Mouse (Mus musculus) MEL (cell line): ENCODE measurements around the gene Axin1. TPM values are rescaled to one million over a fixed set of nuclear protein-coding genes. Genes with fewer than 3 reads are reported as not detected.

ENCODE experiments used
- DNase-seq: peaks from one replicate; pipeline ENCODE4 v3.0.0; 2011; ENCODE audit warnings: low read depth, low spot score
- H3K27ac ChIP-seq: 2 replicates; pipeline ENCODE4 v1.5.1; 2012; ENCODE audit warnings: low read depth, mild to moderate bottlenecking, control low read depth, low read length, moderate library complexity; ENCODE audit not compliant: control insufficient read depth
- H3K27me3 ChIP-seq, 2 experiments: fragments of 150-350 bp in 1 of 2; sonication (generic) in 1 of 2; 2 replicates each; pipeline ENCODE4 v1.6.1; 2012; ENCODE audit warnings: low read length in 2 of 2, mild to moderate bottlenecking in 2 of 2, improper control_type of control experiment in 1 of 2, moderate library complexity in 1 of 2; ENCODE audit not compliant: insufficient read depth in 2 of 2, control insufficient read depth in 1 of 2
- H3K36me3 ChIP-seq, 2 experiments: 2 replicates each; pipeline ENCODE4 v1.6.1; 2012 to 2014; ENCODE audit warnings: low read length in 2 of 2, improper control_type of control experiment in 1 of 2, inconsistent platforms in 1 of 2, mild to moderate bottlenecking in 1 of 2; ENCODE audit not compliant: insufficient read depth in 2 of 2, control insufficient read depth in 1 of 2
- H3K4me1 ChIP-seq, 2 experiments: fragments of 150-350 bp in 1 of 2; sonication (generic) in 1 of 2; 2 replicates each; pipeline ENCODE4 v1.6.1; 2012; ENCODE audit warnings: low read length in 2 of 2, improper control_type of control experiment in 1 of 2, mild to moderate bottlenecking in 1 of 2; ENCODE audit not compliant: insufficient read depth in 2 of 2, control insufficient read depth in 1 of 2
- H3K4me3 ChIP-seq, 2 experiments: fragments of 150-350 bp in 1 of 2; sonication (generic) in 1 of 2; 2 replicates each; pipeline ENCODE4 v1.5.1; 2012; ENCODE audit warnings: low read depth in 2 of 2, low read length in 2 of 2, mild to moderate bottlenecking in 2 of 2, moderate library complexity in 2 of 2, control low read depth in 1 of 2, improper control_type of control experiment in 1 of 2; ENCODE audit not compliant: control insufficient read depth in 1 of 2, insufficient read depth in 1 of 2
- H3K79me2 ChIP-seq: 2 replicates; pipeline ENCODE4 v1.6.1; 2012; ENCODE audit warnings: mild to moderate bottlenecking, low read length, moderate library complexity; ENCODE audit not compliant: control insufficient read depth, poor library complexity, insufficient read depth
- H3K9ac ChIP-seq: 2 replicates; pipeline ENCODE4 v1.6.1; 2012; ENCODE audit warnings: low read depth, mild to moderate bottlenecking, control low read depth, low read length, moderate library complexity; ENCODE audit not compliant: control insufficient read depth, poor library complexity, severe bottlenecking
- H3K9me3 ChIP-seq: fragments of 150-350 bp; sonication (generic); replicated peaks from 2 replicates; pipeline ENCODE4 v1.6.1; 2012; ENCODE audit warnings: mild to moderate bottlenecking, low read length, improper control_type of control experiment, moderate library complexity; ENCODE audit not compliant: insufficient read depth
- BHLHE40 ChIP-seq: IDR thresholded peaks from 2 replicates; pipeline ENCODE4 v1.6.1; 2012; ENCODE audit warnings: low read depth, mild to moderate bottlenecking, inconsistent platforms, low read length, improper control_type of control experiment, borderline replicate concordance
- CHD1 ChIP-seq: IDR thresholded peaks from 2 replicates; pipeline ENCODE4 v1.6.1; 2012; ENCODE audit warnings: low read depth, mild to moderate bottlenecking, inconsistent platforms, low read length, improper control_type of control experiment
- CHD2 ChIP-seq: IDR thresholded peaks from 2 replicates; pipeline ENCODE4 v1.6.1; 2011; ENCODE audit warnings: low read length, improper control_type of control experiment
- CTCF ChIP-seq, 3 experiments: IDR thresholded peaks in 2 of 3; conservative IDR thresholded peaks in 1 of 3; 2 replicates each; pipeline ENCODE4 v1.5.1; 2011 to 2012; ENCODE audit warnings: low read length in 3 of 3, low read depth in 2 of 3, mild to moderate bottlenecking in 2 of 3, improper control_type of control experiment in 1 of 3, inconsistent platforms in 1 of 3, mixed read lengths in 1 of 3, moderate library complexity in 1 of 3; ENCODE audit not compliant: control insufficient read depth in 1 of 3, insufficient read depth in 1 of 3, poor library complexity in 1 of 3, severe bottlenecking in 1 of 3
- E2F4 ChIP-seq: IDR thresholded peaks from 2 replicates; pipeline ENCODE4 v1.6.1; 2011; ENCODE audit warnings: low read depth, low read length, improper control_type of control experiment, borderline replicate concordance
- ELF1 ChIP-seq: IDR thresholded peaks from 2 replicates; pipeline ENCODE4 v1.6.1; 2014; ENCODE audit warnings: low read depth, mild to moderate bottlenecking, inconsistent platforms, low read length, improper control_type of control experiment, moderate library complexity
- EP300 ChIP-seq, 2 experiments: IDR thresholded peaks; 2 replicates each; pipeline ENCODE4 v1.6.1; 2011; ENCODE audit warnings: improper control_type of control experiment in 2 of 2, low read length in 2 of 2, low read depth in 1 of 2, mild to moderate bottlenecking in 1 of 2
- ETS1 ChIP-seq: IDR thresholded peaks from 2 replicates; pipeline ENCODE4 v1.6.1; 2012; ENCODE audit warnings: low read depth, mild to moderate bottlenecking, inconsistent platforms, low read length, improper control_type of control experiment, moderate library complexity
- GABPA ChIP-seq: IDR thresholded peaks from 2 replicates; pipeline ENCODE4 v1.6.1; 2012; ENCODE audit warnings: low read depth, mild to moderate bottlenecking, inconsistent platforms, low read length, improper control_type of control experiment, moderate library complexity
- GATA1 ChIP-seq: IDR thresholded peaks from 2 replicates; pipeline ENCODE4 v1.6.1; 2011; ENCODE audit warnings: low read depth, low read length, improper control_type of control experiment
- HCFC1 ChIP-seq: IDR thresholded peaks from 2 replicates; pipeline ENCODE4 v1.6.1; 2012; ENCODE audit warnings: low read depth, mild to moderate bottlenecking, inconsistent platforms, low read length, improper control_type of control experiment, moderate library complexity
- JUND ChIP-seq: IDR thresholded peaks from 2 replicates; pipeline ENCODE4 v1.6.1; 2011; ENCODE audit warnings: low read depth, mild to moderate bottlenecking, improper control_type of control experiment, low read length
- KAT2A ChIP-seq: conservative IDR thresholded peaks from 2 replicates; pipeline ENCODE4 v1.6.1; 2012; ENCODE audit warnings: low read depth, low read length, improper control_type of control experiment, inconsistent platforms
- MAFK ChIP-seq: IDR thresholded peaks from 2 replicates; pipeline ENCODE4 v1.6.1; 2011; ENCODE audit warnings: low read depth, mild to moderate bottlenecking, low read length, improper control_type of control experiment, borderline replicate concordance
- MAX ChIP-seq: IDR thresholded peaks from 2 replicates; pipeline ENCODE4 v1.6.1; 2011; ENCODE audit warnings: low read length, improper control_type of control experiment
- MAZ ChIP-seq: IDR thresholded peaks from 2 replicates; pipeline ENCODE4 v1.6.1; 2012; ENCODE audit warnings: low read depth, mild to moderate bottlenecking, inconsistent platforms, low read length, improper control_type of control experiment
- MEF2A ChIP-seq: IDR thresholded peaks from 2 replicates; pipeline ENCODE4 v1.6.1; 2014; ENCODE audit warnings: low read depth, mild to moderate bottlenecking, inconsistent platforms, low read length, improper control_type of control experiment; ENCODE audit not compliant: poor library complexity, insufficient replicate concordance, severe bottlenecking; ENCODE audit errors: extremely low read depth
- MXI1 ChIP-seq: IDR thresholded peaks from 2 replicates; pipeline ENCODE4 v1.6.1; 2011; ENCODE audit warnings: mild to moderate bottlenecking, low read depth, low read length, improper control_type of control experiment
- MYB ChIP-seq: IDR thresholded peaks from 2 replicates; pipeline ENCODE4 v1.6.1; 2011; ENCODE audit warnings: mild to moderate bottlenecking, low read depth, low read length, improper control_type of control experiment
- MYC ChIP-seq: IDR thresholded peaks from 2 replicates; pipeline ENCODE4 v1.6.1; 2011; ENCODE audit warnings: low read depth, mild to moderate bottlenecking, low read length, improper control_type of control experiment, moderate library complexity
- NELFE ChIP-seq: IDR thresholded peaks from 2 replicates; pipeline ENCODE4 v1.6.1; 2011; ENCODE audit warnings: low read depth, low read length, improper control_type of control experiment
- NRF1 ChIP-seq: IDR thresholded peaks from 2 replicates; pipeline ENCODE4 v1.6.1; 2014; ENCODE audit warnings: low read depth, mild to moderate bottlenecking, inconsistent platforms, low read length, improper control_type of control experiment, moderate library complexity; ENCODE audit not compliant: poor library complexity, insufficient read depth, severe bottlenecking
- POLR2A ChIP-seq, 2 experiments: IDR thresholded peaks; 2 replicates each; pipeline ENCODE4 v1.6.1; 2011 to 2012; ENCODE audit warnings: low read length in 2 of 2, mild to moderate bottlenecking in 2 of 2, control low read depth in 1 of 2, improper control_type of control experiment in 1 of 2, low read depth in 1 of 2, moderate library complexity in 1 of 2; ENCODE audit not compliant: control insufficient read depth in 1 of 2, insufficient read depth in 1 of 2, poor library complexity in 1 of 2
- POLR2AphosphoS2 ChIP-seq: IDR thresholded peaks from 2 replicates; pipeline ENCODE4 v1.6.1; 2011; ENCODE audit warnings: low read length, improper control_type of control experiment
- POLR2AphosphoS5 ChIP-seq: IDR thresholded peaks from 2 replicates; pipeline ENCODE4 v1.6.1; 2012; ENCODE audit warnings: low read depth, borderline replicate concordance, mild to moderate bottlenecking, inconsistent platforms, low read length, moderate library complexity, mixed read lengths
- RAD21 ChIP-seq: IDR thresholded peaks from 2 replicates; pipeline ENCODE4 v1.6.1; 2011; ENCODE audit warnings: mild to moderate bottlenecking, low read depth, low read length, improper control_type of control experiment
- RCOR1 ChIP-seq: IDR thresholded peaks from 2 replicates; pipeline ENCODE4 v1.6.1; 2012; ENCODE audit warnings: low read depth, mild to moderate bottlenecking, inconsistent platforms, low read length, improper control_type of control experiment
- SIN3A ChIP-seq: IDR thresholded peaks from 2 replicates; pipeline ENCODE4 v1.6.1; 2012; ENCODE audit warnings: low read length, improper control_type of control experiment, inconsistent platforms
- TAL1 ChIP-seq: IDR thresholded peaks from 2 replicates; pipeline ENCODE4 v1.6.1; 2012; ENCODE audit warnings: mild to moderate bottlenecking, inconsistent platforms, low read length, moderate library complexity, mixed read lengths
- TBP ChIP-seq: IDR thresholded peaks from 2 replicates; pipeline ENCODE4 v1.8.0; 2011; ENCODE audit warnings: low read depth, low read length, improper control_type of control experiment
- TCF12 ChIP-seq: IDR thresholded peaks from 2 replicates; pipeline ENCODE4 v1.6.1; 2014; ENCODE audit warnings: low read depth, mild to moderate bottlenecking, inconsistent platforms, low read length, improper control_type of control experiment, moderate library complexity
- UBTF ChIP-seq: IDR thresholded peaks from 2 replicates; pipeline ENCODE4 v1.6.1; 2012; ENCODE audit warnings: low read depth, mild to moderate bottlenecking, inconsistent platforms, low read length, improper control_type of control experiment, moderate library complexity, borderline replicate concordance; ENCODE audit not compliant: insufficient read depth
- USF1 ChIP-seq: IDR thresholded peaks from 2 replicates; pipeline ENCODE4 v1.6.1; 2014; ENCODE audit warnings: low read depth, mild to moderate bottlenecking, inconsistent platforms, low read length, improper control_type of control experiment, moderate library complexity
- USF2 ChIP-seq, 2 experiments: IDR thresholded peaks; 2 replicates each; pipeline ENCODE4 v1.6.1; 2011 to 2012; ENCODE audit warnings: improper control_type of control experiment in 2 of 2, low read length in 2 of 2, borderline replicate concordance in 1 of 2, inconsistent platforms in 1 of 2, low read depth in 1 of 2, mild to moderate bottlenecking in 1 of 2; ENCODE audit not compliant: insufficient read depth in 1 of 2
- ZC3H11A ChIP-seq: IDR thresholded peaks from 2 replicates; pipeline ENCODE4 v1.6.1; 2012; ENCODE audit warnings: low read depth, mild to moderate bottlenecking, inconsistent platforms, low read length, improper control_type of control experiment
- ZMIZ1 ChIP-seq: IDR thresholded peaks from 2 replicates; pipeline ENCODE4 v1.6.1; 2012; ENCODE audit warnings: low read depth, mild to moderate bottlenecking, inconsistent platforms, low read length, improper control_type of control experiment, moderate library complexity
- ZNF384 ChIP-seq: IDR thresholded peaks from 2 replicates; pipeline ENCODE4 v1.6.1; 2012; ENCODE audit warnings: low read depth, mild to moderate bottlenecking, inconsistent platforms, low read length, improper control_type of control experiment
- polyA plus RNA-seq, 2 experiments: library from polyadenylated mRNA; stranded (reverse) in 1 of 2; unstranded in 1 of 2; fragments of >175 nt in 1 of 2; fragments of >200 nt in 1 of 2; gene quantifications; 2 replicates each; pipeline versions ENCODE4 v1.2.1 to v1.2.4; 2012; ENCODE audit warnings: low replicate concordance in 2 of 2, low read depth in 1 of 2; ENCODE audit not compliant: insufficient read length in 2 of 2, insufficient read depth in 1 of 2, missing spikeins in 1 of 2
- total RNA-seq: library from RNA; depleted of rRNA; stranded (reverse); fragments of 300-350 nt; gene quantifications from 2 replicates; pipeline ENCODE4 v1.2.3, GENCODE M21; 2012

Axin1 gene
- total and polyA plus RNA-seq, 3 experiments, result 33.5 to 54.2 TPM; not detected in 1

DNA sequence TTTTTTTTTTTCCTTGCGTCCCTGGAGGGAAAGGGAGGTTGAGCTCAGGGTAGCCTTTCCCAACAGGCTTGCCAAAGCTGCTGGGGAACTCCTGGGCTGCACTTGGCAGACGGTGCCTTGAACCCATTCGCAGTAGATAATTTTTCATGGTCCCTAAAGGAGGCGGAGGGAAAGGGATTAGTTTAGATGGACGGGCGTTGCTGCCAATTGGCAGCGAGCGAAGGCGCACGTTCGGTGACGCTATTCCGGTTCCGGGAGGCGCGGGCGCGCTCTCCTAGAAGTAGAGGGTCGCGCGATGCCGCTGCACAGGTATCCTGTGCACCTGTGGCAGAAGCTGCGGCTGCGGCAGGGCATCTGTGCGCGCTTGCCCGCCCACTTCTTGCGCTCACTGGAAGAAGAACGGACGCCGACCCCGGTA lies 15.2 kb upstream of the Axin1 start, which contains the start of gene Mrpl28:
Gene Mrpl28 (plus strand): TSS at position 234 of the 418 bp plus-strand sequence.
- H3K27me3 ChIP-seq, result no peaks in the 10 kb centered on the region
- TF ChIP-seq ZMIZ1 (peak; percentile 87; the same call in 1 of the 2 replicates), CTCF (IDR thresholded peaks at IDR 0.05 in 2 of 3, conservative IDR thresholded peaks at IDR 0.05 in 1 of 3; ENCODE audit: control insufficient read depth in 1 of 3, insufficient read depth in 1 of 3, low read depth in 2 of 3, low read length in 3 of 3, poor library complexity in 1 of 3, severe bottlenecking in 1 of 3) (no peak), POLR2AphosphoS5 (no peak), TBP (peak; percentile 78), NELFE (peak; percentile 98), TCF12 (peak; percentile 53; the same call in 1 of the 2 replicates), MYB (no peak), ZC3H11A (no peak), POLR2A (IDR thresholded peaks at IDR 0.05; ENCODE audit: control insufficient read depth in 1 of 2, insufficient read depth in 1 of 2, low read depth in 1 of 2, low read length in 2 of 2, poor library complexity in 1 of 2) (peak; percentile 83 to 98), TAL1 (no peak), NRF1 (peak; percentile 44; the same call in 1 of the 2 replicates), SIN3A (peak; percentile 92), KAT2A (peak; percentile 64; the same call in 1 of the 2 replicates), MYC (peak; percentile 86), E2F4 (peak; percentile 52; the same call in 1 of the 2 replicates), USF1 (no peak), MAZ (peak; percentile 93), HCFC1 (peak; percentile 93), CHD2 (peak; percentile 53; the same call in 1 of the 2 replicates), CHD1 (no peak), EP300 (IDR thresholded peaks at IDR 0.05; ENCODE audit: low read depth in 1 of 2, low read length in 2 of 2) (no peak), ELF1 (peak; percentile 44; the same call in 1 of the 2 replicates), JUND (no peak), MXI1 (peak; percentile 90), MAX (peak; percentile 68), MEF2A (no peak), POLR2AphosphoS2 (peak; percentile 98), MAFK (no peak), USF2 (IDR thresholded peaks at IDR 0.05; ENCODE audit: borderline replicate concordance in 1 of 2, insufficient read depth in 1 of 2, low read depth in 1 of 2, low read length in 2 of 2) (no peak), UBTF (no peak), ETS1 (no peak; the same call in 1 of the 2 replicates), GATA1 (0 out of 2 replicates have a peak, but pooled peaks have one; percentile 19), BHLHE40 (peak; percentile 92), RCOR1 (no peak), GABPA (no peak), ZNF384 (no peak), RAD21 (no peak)

More for the DNA sequence above, 15.2 kb upstream of the Axin1 start, which contains the start of gene Mrpl28:
- Histone ChIP-seq H3K9ac (peak within 1 kb of the TSS; percentile 88), H3K79me2 (peaks cover 15% of the 10 kb centered on the region), H3K4me3 (peak within 1 kb of the TSS; percentile 80 to 94), H3K9me3 (no peaks in the 10 kb centered on the region), H3K36me3 (no peaks in the 10 kb centered on the region; a peak in 2 of 4 replicates), H3K4me1 (peaks cover 0 to 14% of the 10 kb centered on the region in 2 experiments; a peak in 3 of 4 replicates), H3K27ac (peak within 1 kb of the TSS; percentile 60)
- DNase-seq, result peak; percentile 98
